Mouse (Mus musculus) stomach, embryonic 14.5 days (tissue): ENCODE results near the gene Rbm42. TPM values are rescaled to one million over a fixed set of nuclear protein-coding genes. Genes with fewer than 3 reads are reported as not detected.

Source experiments
- polyA plus RNA-seq: library from polyadenylated mRNA; unstranded; fragments of >200 nt; fragmentation: Nextera tagmentation; extraction: Ambion mirVana; gene quantifications from 2 replicates; pipeline ENCODE4 v1.2.1, GENCODE M21; 2014

Gene Rbm42
- polyA plus RNA-seq, 1 experiment from 2014 or later: 85.7 TPM

Other genes starting within 250 kb of the Rbm42 start
- 47.0 and 56.5 TPM in 2 replicates for gene Tyrobp, start 236.6 kb downstream of the Rbm42 start, polyA plus RNA-seq
- gene Hcst, start 230.5 kb downstream of the Rbm42 start, polyA plus RNA-seq: 1.1 TPM in 1 of 2 replicates, not detected in the other
- 2.0 and 2.7 TPM in 2 replicates for gene Nfkbid, start 228.6 kb downstream of the Rbm42 start, polyA plus RNA-seq
- gene Aplp1, start 204.8 kb downstream of the Rbm42 start, polyA plus RNA-seq: 37.4 and 39.0 TPM in 2 replicates
- gene Kirrel2, start 192.6 kb downstream of the Rbm42 start, polyA plus RNA-seq: 0.45 and 1.2 TPM in 2 replicates
- 0.70 TPM in 1 of 2 replicates, not detected in the other for gene Nphs1, start 192.0 kb downstream of the Rbm42 start, polyA plus RNA-seq
- gene Prodh2, start 156.7 kb downstream of the Rbm42 start, polyA plus RNA-seq: not detected in 2 replicates
- 13.2 and 13.4 TPM in 2 replicates for gene Arhgap33, start 115.3 kb downstream of the Rbm42 start, polyA plus RNA-seq
- 47.3 and 49.0 TPM in 2 replicates for gene Hspb6, start 98.1 kb downstream of the Rbm42 start, polyA plus RNA-seq
- gene Proser3, start 98.0 kb downstream of the Rbm42 start, polyA plus RNA-seq: 18.7 and 22.8 TPM in 2 replicates
- 40.8 and 43.7 TPM in 2 replicates for gene Lin37, start 90.5 kb downstream of the Rbm42 start, polyA plus RNA-seq
- 95.9 and 96.6 TPM in 2 replicates for gene U2af1l4, start 87.0 kb downstream of the Rbm42 start, polyA plus RNA-seq
- 7.1 and 10.0 TPM in 2 replicates for gene Gm49396, start 87.0 kb downstream of the Rbm42 start, polyA plus RNA-seq
- 113 and 117 TPM in 2 replicates for gene Psenen, start 86.7 kb downstream of the Rbm42 start, polyA plus RNA-seq
- gene Igflr1, start 84.9 kb downstream of the Rbm42 start, polyA plus RNA-seq: 1.3 and 2.6 TPM in 2 replicates
- gene Kmt2b, start 61.6 kb downstream of the Rbm42 start, polyA plus RNA-seq: 13.2 and 14.2 TPM in 2 replicates
- gene Zbtb32, start 51.4 kb downstream of the Rbm42 start, polyA plus RNA-seq: 0.27 and 0.43 TPM in 2 replicates
- gene Upk1a, start 37.5 kb downstream of the Rbm42 start, polyA plus RNA-seq: 6.6 and 7.7 TPM in 2 replicates
- 976 and 1,066 TPM in 2 replicates for gene Cox6b1, start 24.2 kb downstream of the Rbm42 start, polyA plus RNA-seq
- gene Etv2, start 14.5 kb downstream of the Rbm42 start, polyA plus RNA-seq: not detected in 2 replicates
- 48.5 and 50.5 TPM in 2 replicates for gene Haus5, start 14.7 kb upstream of the Rbm42 start, polyA plus RNA-seq
- not detected in 2 replicates for gene Pmis2, start 21.3 kb upstream of the Rbm42 start, polyA plus RNA-seq
- 0.91 and 2.0 TPM in 2 replicates for gene 2200002J24Rik, start 48.6 kb upstream of the Rbm42 start, polyA plus RNA-seq
- gene Atp4a, start 61.9 kb upstream of the Rbm42 start, polyA plus RNA-seq: 1.8 and 2.3 TPM in 2 replicates
- gene Tmem147, start 79.2 kb upstream of the Rbm42 start, polyA plus RNA-seq: 210 and 215 TPM in 2 replicates
- gene Gapdhs, start 93.4 kb upstream of the Rbm42 start, polyA plus RNA-seq: 0.29 and 0.74 TPM in 2 replicates
- 0.91 and 1.1 TPM in 2 replicates for gene Sbsn, start 101.2 kb upstream of the Rbm42 start, polyA plus RNA-seq
- 5.9 and 14.6 TPM in 2 replicates for gene Dmkn, start 113.4 kb upstream of the Rbm42 start, polyA plus RNA-seq
- gene Krtdap, start 137.6 kb upstream of the Rbm42 start, polyA plus RNA-seq: 9.2 and 20.2 TPM in 2 replicates
- gene Ffar2, start 173.5 kb upstream of the Rbm42 start, polyA plus RNA-seq: 0.55 and 3.4 TPM in 2 replicates
- gene Ffar3, start 205.9 kb upstream of the Rbm42 start, polyA plus RNA-seq: 0.41 TPM in 1 of 2 replicates, not detected in the other
- not detected in 2 replicates for gene Ffar1, start 211.2 kb upstream of the Rbm42 start, polyA plus RNA-seq
- gene Cd22, start 230.0 kb upstream of the Rbm42 start, polyA plus RNA-seq: 0.35 and 0.80 TPM in 2 replicates